Mouse (Mus musculus) gastrocnemius, postnatal 10 days (tissue): ENCODE measurements around the gene Cmss1. TPM values are rescaled to one million over a fixed set of nuclear protein-coding genes. Genes with fewer than 3 reads are reported as not detected.

Source experiments
- DNase-seq: peaks from one replicate; pipeline ENCODE4 v3.0.0; 2021; ENCODE audit warnings: mixed read lengths
- total RNA-seq, 2 experiments: library from RNA; stranded (reverse); gene quantifications; 2 replicates each; pipeline ENCODE4 v1.2.3; 2021

Cmss1 gene
- total RNA-seq, 2 experiments from 2014 or later = 22.1 to 25.5 TPM

GRCm38 (mm10) chr16:57389566-57390251, 217.0 kb downstream of the Cmss1 start:
- no peak for DNase-seq

- DNase-seq = no peak
These were observed 222.4 kb downstream of the Cmss1 start for GRCm38 (mm10) chr16:57384274-57384673.

- no peak for DNase-seq
These were observed 223.2 kb downstream of the Cmss1 start for GRCm38 (mm10) chr16:57383266-57383971.

- DNase-seq = no peak
These were observed 227.9 kb downstream of the Cmss1 start for GRCm38 (mm10) chr16:57378631-57379330.

- no peak for DNase-seq
These were observed 231.3 kb downstream of the Cmss1 start for GRCm38 (mm10) chr16:57375248-57375837.

GRCm38 (mm10) chr16:57372156-57372555, 234.5 kb downstream of the Cmss1 start:
- no peak for DNase-seq

- DNase-seq = peak; percentile 20
These were observed 236.7 kb downstream of the Cmss1 start for GRCm38 (mm10) chr16:57369846-57370496.

GRCm38 (mm10) chr16:57366941-57367694, 239.5 kb downstream of the Cmss1 start:
- DNase-seq = no peak

GRCm38 (mm10) chr16:57366141-57366540, 240.5 kb downstream of the Cmss1 start:
- no peak for DNase-seq

- DNase-seq = no peak
These were observed 242.2 kb downstream of the Cmss1 start for GRCm38 (mm10) chr16:57364498-57364897.

GRCm38 (mm10) chr16:57362679-57363401, 243.8 kb downstream of the Cmss1 start:
- peak; percentile 52 for DNase-seq

GRCm38 (mm10) chr16:57360785-57361184, 245.9 kb downstream of the Cmss1 start:
- DNase-seq = no peak

GRCm38 (mm10) chr16:57359251-57359650, 247.4 kb downstream of the Cmss1 start:
- no peak for DNase-seq

- DNase-seq = peak; percentile 33
These were observed 249.7 kb downstream of the Cmss1 start for GRCm38 (mm10) chr16:57357011-57357410.

GRCm38 (mm10) chr16:57356454-57356853, 250.2 kb downstream of the Cmss1 start:
- no peak for DNase-seq

- no peak for DNase-seq
These were observed 252.7 kb downstream of the Cmss1 start for GRCm38 (mm10) chr16:57353932-57354331.

- no peak for DNase-seq
These were observed 253.4 kb downstream of the Cmss1 start for GRCm38 (mm10) chr16:57353166-57353721.

GRCm38 (mm10) chr16:57352751-57353150, 253.9 kb downstream of the Cmss1 start, which contains the start of gene Filip1l:
TSS of gene Filip1l (plus strand) at chr16:57353093.
- DNase-seq = no peak

GRCm38 (mm10) chr16:57349689-57350088, 257.0 kb downstream of the Cmss1 start:
- DNase-seq = no peak

GRCm38 (mm10) chr16:57349039-57349438, 257.6 kb downstream of the Cmss1 start:
- no peak for DNase-seq
